15 mouse cellular contexts compared by ENCODE assay signal in genomic region chr6:125491393-125491792, GRCm38 (mm10). TPM values are rescaled to one million over a fixed set of nuclear protein-coding genes. Genes with fewer than 3 reads are reported as not detected.
DNase-seq lines count a peak whose midpoint lies in the region; ATAC-seq and TF ChIP-seq lines count a peak whose summit lies in the region.
"Had no signal": no experiment of that assay in that cellular context is flagged by ENCODE, and none has a peak within 500 bp of the region (broad histone marks: within the 10 kb centered on the region; RNA-seq: fewer than 3 reads in every experiment).

No protein-coding gene starts in this region.

- TF ChIP-seq EP300 in heart, adult 2 months (IDR thresholded peaks at IDR 0.05; ENCODE audit: insufficient read depth, low read depth, low read length), result no peak
- TF ChIP-seq EP300 in ES-Bruce4 (IDR thresholded peaks at IDR 0.05; ENCODE audit: insufficient read depth, low read depth, low read length), result no peak

- ATAC-seq in intestine, embryonic 16.5 days, result peak; percentile 16; the same call in 1 of the 2 replicates
- ATAC-seq: midbrain, embryonic 15.5 days; Patski had no signal

- no peaks in the 10 kb centered on the region for H3K9me3 ChIP-seq in ES-Bruce4 (replicated peaks; ENCODE audit: control insufficient read depth, insufficient read depth, low read length, poor library complexity, severe bottlenecking)
- no peaks in the 10 kb centered on the region for H3K9me3 ChIP-seq in intestine, embryonic 16.5 days (ENCODE audit: control insufficient read depth, low read length)
- H3K9me3 ChIP-seq: liver, embryonic 15.5 days; midbrain, embryonic 15.5 days had no signal

- no peak for TF ChIP-seq POLR2A in heart, adult 2 months (IDR thresholded peaks at IDR 0.05; ENCODE audit: insufficient read depth, low read depth, low read length)
- TF ChIP-seq POLR2A in ES-Bruce4 (IDR thresholded peaks at IDR 0.05; ENCODE audit: insufficient read depth, low read length), result no peak

- H3K27me3 ChIP-seq in heart, adult 2 months (ENCODE audit: control insufficient read depth, insufficient read depth, low read length), result no peaks in the 10 kb centered on the region
- H3K27me3 ChIP-seq in ES-Bruce4 (ENCODE audit: control insufficient read depth, insufficient read depth, low read length, poor library complexity, severe bottlenecking), result no peaks in the 10 kb centered on the region
- H3K27me3 ChIP-seq in intestine, embryonic 16.5 days (replicated peaks; ENCODE audit: control insufficient read depth, insufficient read depth, low read length), result no peaks in the 10 kb centered on the region
- H3K27me3 ChIP-seq: Patski had no signal

- WGBS in heart, adult 2 months, result 47% methylated on average over 10 of the region's 10 CpGs
- 76% methylated on average over 10 of the region's 10 CpGs for WGBS in intestine, embryonic 16.5 days

- H3K4me3 ChIP-seq in heart, adult 2 months, result peak overlapping the region; percentile 8; the same call in 1 of the 2 replicates
- H3K4me3 ChIP-seq in layer of hippocampus, adult 2 months, result no peak overlapping the region
- peak overlapping the region; percentile 51 for H3K4me3 ChIP-seq in ES-Bruce4 (ENCODE audit: low read depth, low read length)
- peak overlapping the region; percentile 9; the same call in 1 of the 2 replicates for H3K4me3 ChIP-seq in intestine, embryonic 16.5 days (ENCODE audit: low read length)
- no peak overlapping the region for H3K4me3 ChIP-seq in left cerebral cortex, adult 2 months
- H3K4me3 ChIP-seq: liver, embryonic 15.5 days; midbrain, embryonic 15.5 days had no signal

- intact Hi-C loops in heart, adult 2 months (cut with DNase I), result no loop called here
- intact Hi-C loops in heart, postnatal 36 days (cut with DNase I), result no loop called here
- intact Hi-C loops in left cerebral cortex, adult 2 months (cut with DNase I), result no loop called here

- TF ChIP-seq CTCF in heart, adult 2 months (IDR thresholded peaks at IDR 0.05), result no peak
- TF ChIP-seq CTCF in layer of hippocampus, adult 2 months (conservative IDR thresholded peaks at IDR 0.05), result no peak
- TF ChIP-seq CTCF in ES-Bruce4 (IDR thresholded peaks at IDR 0.05; ENCODE audit: low read depth, low read length), result no peak
- no peak for TF ChIP-seq CTCF in left cerebral cortex, adult 2 months (IDR thresholded peaks at IDR 0.05)

- peaks cover 10% of the 10 kb centered on the region for H3K4me1 ChIP-seq in heart, adult 2 months (ENCODE audit: control insufficient read depth, insufficient read depth, low read length)
- peaks cover 5% of the 10 kb centered on the region for H3K4me1 ChIP-seq in ES-Bruce4 (ENCODE audit: control insufficient read depth, insufficient read depth, low read length)
- H3K4me1 ChIP-seq in intestine, embryonic 16.5 days (ENCODE audit: control insufficient read depth, insufficient read depth, low read length), result peaks cover 16% of the 10 kb centered on the region; the same call in 1 of the 2 replicates

- peak in 1 of 2 experiments; percentile 25 for DNase-seq in heart, adult 2 months
- DNase-seq in heart, postnatal 36 days, result no peak
- DNase-seq in layer of hippocampus, adult 2 months (ENCODE audit: low spot score in 2 of 2), result no peak
- DNase-seq in layer of hippocampus, adult 8-10 months (ENCODE audit: low spot score in 2 of 2), result no peak
- DNase-seq in spleen, postnatal 14 days (ENCODE audit: low spot score in 2 of 2), result no peak
- DNase-seq in left cerebral cortex, adult 2 months (ENCODE audit: extremely low spot score in 1 of 2, low spot score in 2 of 2), result no peak
- DNase-seq: B cell, adult 2 months; gastrocnemius, postnatal 25 days; kidney, adult 18-20 months; thymus, adult 18-20 months had no signal

- peak overlapping the region; percentile 88 for H3K27ac ChIP-seq in heart, adult 2 months
- H3K27ac ChIP-seq in layer of hippocampus, adult 2 months, result peak overlapping the region; percentile 86
- H3K27ac ChIP-seq in ES-Bruce4 (ENCODE audit: insufficient read depth, low read length), result peak overlapping the region; percentile 68
- H3K27ac ChIP-seq in intestine, embryonic 16.5 days (ENCODE audit: low read length), result no peak overlapping the region
- H3K27ac ChIP-seq in left cerebral cortex, adult 2 months, result no peak overlapping the region; the same call in 1 of the 2 replicates
- H3K27ac ChIP-seq: liver, embryonic 15.5 days; midbrain, embryonic 15.5 days had no signal

- H3K4me2 ChIP-seq in intestine, embryonic 16.5 days (ENCODE audit: low read depth, low read length), result no peak overlapping the region

- H3K36me3 ChIP-seq in heart, adult 2 months (ENCODE audit: control insufficient read depth, insufficient read depth, low read length), result no peaks in the 10 kb centered on the region
- no peaks in the 10 kb centered on the region; the same call in 1 of the 2 replicates for H3K36me3 ChIP-seq in ES-Bruce4 (ENCODE audit: control insufficient read depth, insufficient read depth, low read length, poor library complexity, severe bottlenecking)
- H3K36me3 ChIP-seq in intestine, embryonic 16.5 days (ENCODE audit: control insufficient read depth, insufficient read depth, low read length), result no peaks in the 10 kb centered on the region
- H3K36me3 ChIP-seq: liver, embryonic 15.5 days; midbrain, embryonic 15.5 days had no signal

- no peaks in the 10 kb centered on the region for H3K79me2 ChIP-seq in heart, adult 2 months (replicated peaks; ENCODE audit: control insufficient read depth, insufficient read depth, low read length)

- H3K9ac ChIP-seq in heart, adult 2 months (ENCODE audit: low read depth, low read length), result no peak overlapping the region
- H3K9ac ChIP-seq in ES-Bruce4 (ENCODE audit: low read depth, poor library complexity, severe bottlenecking), result peak overlapping the region; percentile 62
- H3K9ac ChIP-seq in intestine, embryonic 16.5 days (ENCODE audit: low read depth, low read length), result 0 out of 2 replicates have a peak overlapping the region, but pooled peaks have one; percentile 11
- H3K9ac ChIP-seq: liver, embryonic 15.5 days; midbrain, embryonic 15.5 days had no signal

RNA-seq across cellular contexts. Expression of gene Cd9, which starts 3.2 kb away (rescaled TPM):
- total RNA-seq in heart, adult 2 months (2021), result 10 to 100 TPM; 51.6 to 67.2 TPM
- 97.7 and 108 TPM in 2 replicates for polyA plus RNA-seq in heart, adult 2 months (2012; rRNA removed)
- 10 to 100 TPM; 54.7 to 59.2 TPM for total RNA-seq in heart, postnatal 36 days (2021)
- total RNA-seq in layer of hippocampus, adult 2 months (2021), result 10 to 100 TPM; 57.1 to 60.0 TPM
- total RNA-seq in layer of hippocampus, adult 8-10 months (2022), result 100 to 1,000 TPM in 2 of 4 experiments, 10 to 100 TPM in 2; 57.4 to 211 (median 129) TPM
- 417 and 439 TPM in 2 replicates for polyA plus RNA-seq in ES-Bruce4 (2011; ENCODE audit: insufficient read depth, insufficient read length, low read depth, missing spikeins)
- polyA plus RNA-seq in intestine, embryonic 16.5 days (2015; fragmentation: Nextera tagmentation; extraction: Ambion mirVana), result 146 and 167 TPM in 2 replicates
- total RNA-seq in left cerebral cortex, adult 2 months (2021), result 10 to 100 TPM; 39.6 to 40.7 TPM

RNA-seq across cellular contexts. Expression of gene Vwf, which starts 55.2 kb away (rescaled TPM):
- total RNA-seq in heart, adult 2 months (2021), result 10 to 100 TPM; 95.9 to 99.8 TPM
- polyA plus RNA-seq in heart, adult 2 months (2012; rRNA removed), result 95.8 and 116 TPM in 2 replicates
- 100 to 1,000 TPM; 107 to 114 TPM for total RNA-seq in heart, postnatal 36 days (2021)
- total RNA-seq in layer of hippocampus, adult 2 months (2021), result 10 to 100 TPM; 13.2 to 23.5 TPM
- 10 to 100 TPM; 19.1 to 27.5 (median 23.5) TPM for total RNA-seq in layer of hippocampus, adult 8-10 months (2022)
- polyA plus RNA-seq in ES-Bruce4 (2011; ENCODE audit: insufficient read depth, insufficient read length, low read depth, missing spikeins), result 2.7 and 3.2 TPM in 2 replicates
- polyA plus RNA-seq in intestine, embryonic 16.5 days (2015; fragmentation: Nextera tagmentation; extraction: Ambion mirVana), result 7.0 and 8.6 TPM in 2 replicates
- total RNA-seq in left cerebral cortex, adult 2 months (2021), result 10 to 100 TPM; 13.7 to 14.6 TPM

Comparison
In these comparisons a context has a peak if more than half of its experiments do, and no peak if none do; other contexts are left out.
1. H3K27ac ChIP-seq: peak in heart, adult 2 months (single experiment), layer of hippocampus, adult 2 months (single experiment) and ES-Bruce4 (single experiment); none in intestine, embryonic 16.5 days (single experiment) and left cerebral cortex, adult 2 months (single experiment).
2. H3K4me3 ChIP-seq: peak in heart, adult 2 months (single experiment), ES-Bruce4 (single experiment) and intestine, embryonic 16.5 days (single experiment); none in layer of hippocampus, adult 2 months (single experiment) and left cerebral cortex, adult 2 months (single experiment).